Mouse (Mus musculus) kidney, embryonic 14.5 days (tissue): ENCODE results near the gene Taf3. TPM values are rescaled to one million over a fixed set of nuclear protein-coding genes. Genes with fewer than 3 reads are reported as not detected.

ENCODE experiments used
- ATAC-seq: fragments of 200-750 bp; cut with Nextera tagmentation; 2 replicates; pipeline ENCODE4 v1.8.0; 2017; ENCODE audit warnings: moderate number of reproducible peaks, mild to moderate bottlenecking, moderate TSS enrichment, moderate library complexity; ENCODE audit not compliant: low FRiP score, low TSS enrichment
- H3K27ac ChIP-seq: fragments of 300-500 bp; sonication (generic); 2 replicates; pipeline ENCODE4 v1.5.1; 2014; ENCODE audit warnings: low read depth, mild to moderate bottlenecking, low read length, moderate library complexity, mixed read lengths
- H3K27me3 ChIP-seq: fragments of 300-500 bp; sonication (generic); 2 replicates; pipeline ENCODE4 v1.6.1; 2014; ENCODE audit warnings: mild to moderate bottlenecking, low read length; ENCODE audit not compliant: control insufficient read depth, insufficient read depth
- H3K36me3 ChIP-seq: fragments of 300-500 bp; sonication (generic); 2 replicates; pipeline ENCODE4 v1.6.1; 2014; ENCODE audit warnings: low read length, mixed read lengths; ENCODE audit not compliant: control insufficient read depth, insufficient read depth
- H3K4me1 ChIP-seq: fragments of 300-500 bp; sonication (generic); 2 replicates; pipeline ENCODE4 v1.6.1; 2014; ENCODE audit warnings: low read length, mixed read lengths; ENCODE audit not compliant: control insufficient read depth, insufficient read depth
- H3K4me2 ChIP-seq: fragments of 300-500 bp; sonication (generic); replicated peaks from 2 replicates; pipeline ENCODE4 v1.6.1; 2014; ENCODE audit warnings: low read depth, mild to moderate bottlenecking, low read length
- H3K4me3 ChIP-seq: fragments of 300-500 bp; sonication (generic); 2 replicates; pipeline ENCODE4 v1.5.1; 2014; ENCODE audit warnings: mild to moderate bottlenecking, low read length
- H3K9ac ChIP-seq: fragments of 300-500 bp; sonication (generic); 2 replicates; pipeline ENCODE4 v1.6.1; 2014; ENCODE audit warnings: low read depth, mild to moderate bottlenecking, low read length, moderate library complexity
- H3K9me3 ChIP-seq: fragments of 300-500 bp; sonication (generic); 2 replicates; pipeline ENCODE4 v1.6.1; 2016; ENCODE audit warnings: low read length; ENCODE audit not compliant: control insufficient read depth
- WGBS: fragments of 180-500 bp; shearing (Covaris S2); extraction: QIAGEN DNeasy Blood & Tissue Kit; methylation state at CpG from one replicate; pipeline ENCODE4 v1.1.7; 2014; 5-methylcytosine and 5-hydroxymethylcytosine counted together
- polyA plus RNA-seq: library from polyadenylated mRNA; unstranded; fragments of >200 nt; fragmentation: Nextera tagmentation; extraction: Ambion mirVana; gene quantifications from 2 replicates; pipeline ENCODE4 v1.2.1, GENCODE M21; 2014

Taf3 gene
- polyA plus RNA-seq, 1 experiment from 2014 or later, result 18.5 TPM

GRCm38 (mm10) chr2:9982446-9982845 lies 66.0 kb downstream of the Taf3 start:
- WGBS, result 13% methylated on average over 5 of the region's 5 CpGs
- Histone ChIP-seq H3K9ac (no peak overlapping the region), H3K36me3 (no peaks in the 10 kb centered on the region), H3K27ac (no peak overlapping the region), H3K4me2 (no peak overlapping the region), H3K4me1 (0 out of 2 replicates have a peak, but pooled peaks cover 21% of the 10 kb centered on the region), H3K9me3 (no peaks in the 10 kb centered on the region), H3K27me3 (no peaks in the 10 kb centered on the region), H3K4me3 (no peak overlapping the region)
- no peak for ATAC-seq

GRCm38 (mm10) chr2:9971927-9972326 lies 76.5 kb downstream of the Taf3 start:
- 80% methylated on average over 3 of the region's 3 CpGs for WGBS
- H3K4me1 ChIP-seq, result 0 out of 2 replicates have a peak, but pooled peaks cover 6% of the 10 kb centered on the region
- ATAC-seq, result no peak
- H3K27me3 ChIP-seq, result no peaks in the 10 kb centered on the region
- no peaks in the 10 kb centered on the region for H3K9me3 ChIP-seq
- no peak overlapping the region for H3K4me2 ChIP-seq
- H3K36me3 ChIP-seq, result no peaks in the 10 kb centered on the region
- no peak overlapping the region for H3K4me3 ChIP-seq
- H3K9ac ChIP-seq, result no peak overlapping the region
- H3K27ac ChIP-seq, result no peak overlapping the region

- H3K27ac ChIP-seq, result no peak overlapping the region
- ATAC-seq, result no peak
- WGBS, result 93% methylated on average over 3 of the region's 3 CpGs
- H3K4me2 ChIP-seq, result no peak overlapping the region
- no peaks in the 10 kb centered on the region for H3K9me3 ChIP-seq
- H3K27me3 ChIP-seq, result no peaks in the 10 kb centered on the region
- H3K36me3 ChIP-seq, result no peaks in the 10 kb centered on the region
- H3K4me1 ChIP-seq, result 0 out of 2 replicates have a peak, but pooled peaks cover 6% of the 10 kb centered on the region
- no peak overlapping the region for H3K4me3 ChIP-seq
- no peak overlapping the region for H3K9ac ChIP-seq
These were observed 77.8 kb downstream of the Taf3 start for GRCm38 (mm10) chr2:9970579-9970978.

GRCm38 (mm10) chr2:9970178-9970577 lies 78.2 kb downstream of the Taf3 start:
- 70% methylated on average over 4 of the region's 4 CpGs for WGBS
- Histone ChIP-seq H3K4me3 (no peak overlapping the region), H3K9ac (no peak overlapping the region), H3K36me3 (no peaks in the 10 kb centered on the region), H3K27me3 (no peaks in the 10 kb centered on the region), H3K4me2 (no peak overlapping the region), H3K4me1 (0 out of 2 replicates have a peak, but pooled peaks cover 6% of the 10 kb centered on the region), H3K27ac (no peak overlapping the region), H3K9me3 (no peaks in the 10 kb centered on the region)
- ATAC-seq, result no peak

- H3K36me3 ChIP-seq, result no peaks in the 10 kb centered on the region
- H3K9me3 ChIP-seq, result no peaks in the 10 kb centered on the region
- no peak overlapping the region for H3K9ac ChIP-seq
- no peak for ATAC-seq
- no peak overlapping the region for H3K4me3 ChIP-seq
- 73% methylated on average over 5 of the region's 5 CpGs for WGBS
- no peak overlapping the region for H3K27ac ChIP-seq
- H3K4me1 ChIP-seq, result 0 out of 2 replicates have a peak, but pooled peaks cover 6% of the 10 kb centered on the region
- H3K4me2 ChIP-seq, result no peak overlapping the region
- H3K27me3 ChIP-seq, result no peaks in the 10 kb centered on the region
These were observed 78.7 kb downstream of the Taf3 start for GRCm38 (mm10) chr2:9969734-9970133.

- no peak for ATAC-seq
- H3K36me3 ChIP-seq, result no peaks in the 10 kb centered on the region
- no peaks in the 10 kb centered on the region for H3K27me3 ChIP-seq
- 0 out of 2 replicates have a peak, but pooled peaks cover 6% of the 10 kb centered on the region for H3K4me1 ChIP-seq
- H3K4me2 ChIP-seq, result no peak overlapping the region
- H3K4me3 ChIP-seq, result no peak overlapping the region
- no peak overlapping the region for H3K9ac ChIP-seq
- WGBS, result 47% methylated on average over 1 of the region's 1 CpGs
- H3K9me3 ChIP-seq, result no peaks in the 10 kb centered on the region
- H3K27ac ChIP-seq, result no peak overlapping the region
These were observed 81.8 kb downstream of the Taf3 start for GRCm38 (mm10) chr2:9966634-9967033.

- no peak overlapping the region for H3K4me3 ChIP-seq
- H3K36me3 ChIP-seq, result no peaks in the 10 kb centered on the region
- WGBS, result 84% methylated on average over 1 of the region's 1 CpGs
- no peaks in the 10 kb centered on the region for H3K27me3 ChIP-seq
- no peak overlapping the region for H3K9ac ChIP-seq
- H3K27ac ChIP-seq, result no peak overlapping the region
- 0 out of 2 replicates have a peak, but pooled peaks cover 6% of the 10 kb centered on the region for H3K4me1 ChIP-seq
- H3K4me2 ChIP-seq, result no peak overlapping the region
- ATAC-seq, result no peak
- H3K9me3 ChIP-seq, result no peaks in the 10 kb centered on the region
These were observed 82.8 kb downstream of the Taf3 start for GRCm38 (mm10) chr2:9965608-9966007.

- no peak for ATAC-seq
- no peaks in the 10 kb centered on the region for H3K9me3 ChIP-seq
- no peak overlapping the region for H3K4me2 ChIP-seq
- no peak overlapping the region for H3K27ac ChIP-seq
- 0 out of 2 replicates have a peak, but pooled peaks cover 6% of the 10 kb centered on the region for H3K4me1 ChIP-seq
- no peak overlapping the region for H3K9ac ChIP-seq
- H3K27me3 ChIP-seq, result no peaks in the 10 kb centered on the region
- H3K4me3 ChIP-seq, result no peak overlapping the region
- H3K36me3 ChIP-seq, result no peaks in the 10 kb centered on the region
These were observed 85.5 kb downstream of the Taf3 start for GRCm38 (mm10) chr2:9962871-9963270.

GRCm38 (mm10) chr2:9961708-9962107 lies 86.7 kb downstream of the Taf3 start:
- no peak overlapping the region for H3K9ac ChIP-seq
- H3K36me3 ChIP-seq, result no peaks in the 10 kb centered on the region
- H3K4me2 ChIP-seq, result no peak overlapping the region
- WGBS, result 23% methylated on average over 3 of the region's 3 CpGs
- no peak for ATAC-seq
- H3K27ac ChIP-seq, result no peak overlapping the region
- H3K4me3 ChIP-seq, result no peak overlapping the region
- peaks cover 6% of the 10 kb centered on the region; the same call in 1 of the 2 replicates for H3K4me1 ChIP-seq
- no peaks in the 10 kb centered on the region for H3K9me3 ChIP-seq
- H3K27me3 ChIP-seq, result no peaks in the 10 kb centered on the region
